Mouse (Mus musculus): ENCODE measurements around the gene Egfr. TPM values are rescaled to one million over a fixed set of nuclear protein-coding genes. Genes with fewer than 3 reads are reported as not detected.

Gene Egfr
- total RNA-seq, 2 experiments from 2014 or later = 19.6 to 22.5 TPM

DNA sequence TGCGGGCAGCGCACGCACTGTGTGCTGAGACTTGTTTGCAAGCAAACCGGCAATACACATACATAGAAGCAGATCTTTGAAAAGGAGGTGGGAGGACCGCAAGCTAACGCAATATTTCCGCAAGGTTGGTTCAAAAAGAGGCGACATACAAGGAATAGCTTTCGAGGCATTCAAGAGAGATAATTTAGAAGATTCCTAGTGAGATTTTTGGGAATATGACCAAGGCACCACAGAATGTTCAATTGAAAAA, 199.7 kb downstream of the Egfr start:
- DNase-seq (ENCODE audit: low spot score in 2 of 2) = no peak

DNA sequence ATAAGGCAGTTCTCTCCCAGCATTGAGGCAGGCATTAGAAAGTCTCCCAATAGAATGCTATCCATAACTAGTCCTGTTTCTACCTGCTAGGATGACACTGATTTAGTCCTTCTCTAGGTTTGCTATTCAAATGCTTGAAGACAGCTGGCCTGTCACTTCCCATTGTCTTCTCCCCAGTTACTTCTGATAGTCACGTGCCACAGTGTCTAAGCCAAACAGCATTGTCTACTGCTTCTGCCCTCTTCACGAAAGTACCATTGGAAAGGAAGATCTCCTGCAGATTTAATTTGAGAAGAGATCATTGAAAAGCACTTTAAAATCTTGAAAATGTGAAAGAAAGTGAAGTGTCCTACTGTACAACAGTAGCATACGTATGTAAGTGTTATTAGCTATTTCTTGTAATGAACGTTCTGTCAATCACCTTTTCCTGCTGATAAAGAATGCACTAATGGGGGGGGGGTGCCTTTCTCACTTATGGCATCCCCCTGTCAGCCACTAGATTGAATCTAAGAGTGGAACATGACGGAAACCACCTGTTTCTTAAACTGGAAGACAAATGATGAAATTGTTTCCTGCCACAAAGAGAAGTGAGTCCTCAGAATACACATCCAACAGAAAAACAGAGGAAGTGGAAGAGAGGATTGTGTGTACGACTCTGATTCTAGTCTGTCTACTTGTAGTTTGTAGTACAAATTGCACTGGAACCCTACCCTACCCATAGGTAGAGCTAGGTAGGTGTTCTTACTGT, 204.3 kb downstream of the Egfr start:
- DNase-seq (ENCODE audit: low spot score in 2 of 2) = no peak

DNA sequence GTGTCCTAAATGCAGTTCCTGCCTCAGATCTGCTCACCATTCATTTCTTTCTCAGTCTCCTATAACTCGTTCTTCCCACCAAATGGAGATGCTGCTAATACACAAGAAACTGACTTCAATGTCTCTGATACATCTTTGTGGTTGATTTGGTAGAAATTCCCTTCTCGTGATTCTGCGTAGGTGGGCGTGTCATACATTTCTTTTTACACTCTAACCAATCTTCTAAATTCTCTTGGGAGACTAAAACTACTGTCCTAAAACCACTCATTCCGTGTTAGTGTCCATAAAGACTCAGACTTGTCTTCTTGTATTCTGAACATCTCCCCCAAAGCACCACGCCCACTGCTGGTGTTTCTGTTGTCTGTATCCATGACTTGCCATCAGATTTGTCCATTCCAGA, 205.0 kb downstream of the Egfr start:
- no peak for DNase-seq (ENCODE audit: low spot score in 2 of 2)

DNA sequence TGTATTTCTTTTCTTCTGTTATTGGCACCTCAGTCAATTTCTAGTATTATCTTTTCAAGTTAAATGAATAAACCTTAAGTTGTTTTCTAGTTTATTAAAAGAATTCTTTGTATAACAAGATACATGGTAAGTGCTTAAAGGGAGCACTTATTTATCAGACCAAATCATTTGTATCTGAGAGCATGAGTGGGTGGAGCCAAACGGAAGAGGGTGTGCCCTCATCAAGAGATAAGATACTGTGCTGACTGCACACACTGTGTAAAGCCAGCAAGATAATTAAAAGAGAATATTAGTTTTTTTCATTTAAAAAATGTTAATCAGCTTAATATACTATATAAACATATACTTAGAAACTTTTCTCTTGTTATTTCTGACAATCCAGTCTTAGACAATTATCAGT, 206.5 kb downstream of the Egfr start:
- DNase-seq (ENCODE audit: low spot score in 2 of 2) = no peak

Other genes with a start within 250 kb of the Egfr start
- gene Sec61g, start 243.7 kb upstream of the Egfr start, total RNA-seq (2021) = 10 to 100 TPM in 1 of 2 experiments, 1 to 10 TPM in 1; 9.4 to 14.1 TPM
- 1 to 10 TPM in 1 of 2 experiments, under 1 TPM in 1; 0.98 to 2.1 TPM for gene Fbxo48, start 199.2 kb downstream of the Egfr start, total RNA-seq (2021)

All from layer of hippocampus, postnatal 10 days (tissue).